Mouse (Mus musculus) limb, embryonic 13.5 days (tissue): ENCODE data around the gene Myof. TPM values are rescaled to one million over a fixed set of nuclear protein-coding genes. Genes with fewer than 3 reads are reported as not detected.

Source experiments
- ATAC-seq: fragments of 200-750 bp; cut with Nextera tagmentation; 2 replicates; pipeline ENCODE4 v1.8.0; 2017; ENCODE audit warnings: low read depth, moderate number of reproducible peaks, moderate TSS enrichment; ENCODE audit not compliant: low FRiP score
- H3K27ac ChIP-seq: fragments of 300-500 bp; sonication (generic); 2 replicates; pipeline ENCODE4 v1.5.1; 2015; ENCODE audit warnings: inconsistent platforms, mild to moderate bottlenecking, moderate library complexity
- H3K27me3 ChIP-seq: fragments of 300-500 bp; sonication (generic); 2 replicates; pipeline ENCODE4 v1.6.1; 2015; ENCODE audit warnings: mild to moderate bottlenecking, inconsistent platforms
- H3K36me3 ChIP-seq: fragments of 300-500 bp; sonication (generic); 2 replicates; pipeline ENCODE4 v1.6.1; 2015; ENCODE audit warnings: inconsistent platforms, mild to moderate bottlenecking, moderate library complexity
- H3K4me1 ChIP-seq: fragments of 300-500 bp; sonication (generic); 2 replicates; pipeline ENCODE4 v1.6.1; 2015; ENCODE audit warnings: inconsistent platforms
- H3K4me2 ChIP-seq: fragments of 300-500 bp; sonication (generic); replicated peaks from 2 replicates; pipeline ENCODE4 v1.6.1; 2015; ENCODE audit warnings: inconsistent platforms, mild to moderate bottlenecking, moderate library complexity
- H3K4me3 ChIP-seq: fragments of 300-500 bp; sonication (generic); 2 replicates; pipeline ENCODE4 v1.5.1; 2015; ENCODE audit warnings: moderate library complexity, mild to moderate bottlenecking, inconsistent platforms
- H3K9ac ChIP-seq: fragments of 300-500 bp; sonication (generic); 2 replicates; pipeline ENCODE4 v1.6.1; 2015; ENCODE audit warnings: mild to moderate bottlenecking, inconsistent platforms
- H3K9me3 ChIP-seq: fragments of 300-500 bp; sonication (generic); 2 replicates; pipeline ENCODE4 v1.6.1; 2016; ENCODE audit warnings: inconsistent platforms
- WGBS: fragments of 180-500 bp; shearing (Covaris S2); methylation state at CpG from one replicate; pipeline ENCODE4 v1.1.7; 2015; 5-methylcytosine and 5-hydroxymethylcytosine counted together
- polyA plus RNA-seq: library from polyadenylated mRNA; unstranded; fragments of >200 nt; fragmentation: Nextera tagmentation; extraction: Ambion mirVana; gene quantifications from 2 replicates; pipeline ENCODE4 v1.2.1, GENCODE M21; 2015

Myof gene
- polyA plus RNA-seq, 1 experiment from 2014 or later = 12.6 TPM

DNA sequence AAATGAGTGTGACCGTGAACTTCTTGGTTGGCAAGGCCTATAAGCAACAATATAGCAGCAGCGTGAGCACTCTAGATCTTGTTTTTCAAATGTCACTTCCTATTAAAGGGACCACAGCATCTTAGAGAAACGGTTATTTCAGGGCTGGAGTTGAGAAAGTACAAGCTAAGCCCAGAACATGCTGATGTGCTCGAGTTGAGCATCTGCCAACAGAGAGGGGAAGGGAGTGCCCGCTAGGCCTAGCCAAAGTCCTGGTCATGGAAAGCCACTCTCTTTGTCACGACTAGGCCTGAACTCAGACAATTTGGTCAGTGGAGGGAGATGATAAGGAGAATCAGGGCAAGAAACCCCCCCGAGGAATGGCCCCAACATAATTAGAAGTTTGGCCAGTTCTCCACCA is 86.1 kb downstream of the Myof start:
- 0 out of 2 replicates have a peak, but pooled peaks cover 3% of the 10 kb centered on the region for H3K36me3 ChIP-seq
- no peak overlapping the region for H3K9ac ChIP-seq
- H3K4me3 ChIP-seq = no peak overlapping the region
- WGBS = 80% methylated on average over 7 of the region's 7 CpGs
- no peak for ATAC-seq
- H3K27ac ChIP-seq = no peak overlapping the region
- no peak overlapping the region for H3K4me2 ChIP-seq
- H3K4me1 ChIP-seq = no peaks in the 10 kb centered on the region
- no peaks in the 10 kb centered on the region for H3K9me3 ChIP-seq
- no peaks in the 10 kb centered on the region for H3K27me3 ChIP-seq

DNA sequence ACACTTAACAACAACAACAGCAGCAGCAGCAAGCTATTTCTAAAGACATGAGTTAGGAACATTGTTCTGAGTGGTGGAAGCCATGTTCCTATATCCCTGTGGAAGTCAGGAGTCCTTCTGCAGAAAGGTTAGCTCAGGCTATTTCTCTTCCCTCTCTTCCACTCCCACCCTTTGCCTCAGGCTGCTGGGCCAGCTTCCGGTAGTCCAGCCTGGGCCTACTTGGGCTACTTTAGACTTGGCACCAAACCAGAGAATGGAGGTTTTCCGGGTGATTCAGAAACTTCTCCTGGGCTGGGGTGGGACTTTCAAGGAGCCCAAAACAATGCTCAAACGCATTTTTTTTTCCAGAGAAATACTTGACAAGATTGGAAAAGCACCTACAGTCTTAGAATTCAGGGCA is 87.4 kb downstream of the Myof start:
- no peak overlapping the region for H3K9ac ChIP-seq
- no peak for ATAC-seq
- no peaks in the 10 kb centered on the region for H3K27me3 ChIP-seq
- no peak overlapping the region for H3K4me2 ChIP-seq
- no peaks in the 10 kb centered on the region for H3K9me3 ChIP-seq
- peaks cover 3% of the 10 kb centered on the region; the same call in 1 of the 2 replicates for H3K36me3 ChIP-seq
- H3K4me3 ChIP-seq = no peak overlapping the region
- no peak overlapping the region for H3K27ac ChIP-seq
- WGBS = 74% methylated on average over 3 of the region's 3 CpGs
- H3K4me1 ChIP-seq = no peaks in the 10 kb centered on the region

DNA sequence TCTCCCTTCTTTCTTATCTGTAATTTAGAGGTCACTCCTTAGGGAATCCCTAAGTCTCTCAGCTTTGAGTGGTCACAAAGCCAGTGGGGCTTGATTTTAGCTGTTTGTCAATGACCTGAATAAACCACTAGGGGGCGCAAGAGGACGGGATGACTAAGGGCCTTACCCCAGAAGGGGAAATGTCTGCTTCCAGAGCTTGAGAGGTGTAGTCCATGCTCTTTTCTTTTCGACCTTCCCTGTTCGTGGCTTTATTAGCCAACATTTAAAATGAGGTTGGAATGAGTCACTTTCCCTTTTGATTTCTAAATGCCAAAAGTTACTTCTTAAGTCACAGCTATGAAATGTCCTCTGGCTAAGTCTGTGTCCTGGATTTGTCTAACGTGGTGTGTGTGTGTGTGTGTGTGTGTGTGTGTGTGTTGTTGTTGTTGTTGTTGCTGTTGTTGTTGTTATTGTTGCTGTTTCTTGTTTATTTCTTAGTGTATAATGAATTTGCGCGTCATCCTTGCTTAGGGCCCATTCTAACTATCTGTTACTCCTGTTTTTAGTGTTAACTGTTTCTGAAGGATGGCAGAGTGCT is 87.9 kb downstream of the Myof start:
- no peak overlapping the region for H3K9ac ChIP-seq
- H3K9me3 ChIP-seq = no peaks in the 10 kb centered on the region
- no peak overlapping the region for H3K4me3 ChIP-seq
- ATAC-seq = peak; percentile 77
- 37% methylated on average over 7 of the region's 7 CpGs for WGBS
- H3K4me1 ChIP-seq = no peaks in the 10 kb centered on the region
- peaks cover 3% of the 10 kb centered on the region; the same call in 1 of the 2 replicates for H3K36me3 ChIP-seq
- no peaks in the 10 kb centered on the region for H3K27me3 ChIP-seq
- no peak overlapping the region for H3K4me2 ChIP-seq
- H3K27ac ChIP-seq = no peak overlapping the region

DNA sequence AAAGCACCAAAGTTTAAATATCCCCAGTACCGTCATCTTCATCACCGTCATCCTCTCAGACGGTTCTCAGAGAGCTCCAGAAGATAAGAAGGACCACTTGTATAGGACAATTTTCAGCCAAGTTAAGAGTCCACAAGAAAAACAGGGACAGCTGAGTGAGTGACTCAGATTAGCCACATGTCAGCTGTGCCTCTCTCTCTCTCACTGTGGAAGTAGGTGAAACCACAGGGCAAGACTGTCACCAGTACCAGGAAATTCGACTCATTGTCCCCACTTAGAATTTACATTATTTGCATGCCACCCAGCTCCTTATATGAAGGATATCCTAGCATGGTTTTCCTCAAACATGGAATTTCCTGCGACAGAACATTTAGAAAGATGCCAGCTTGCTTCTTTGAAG is 88.6 kb downstream of the Myof start:
- ATAC-seq = no peak
- peaks cover 6% of the 10 kb centered on the region; the same call in 1 of the 2 replicates for H3K36me3 ChIP-seq
- no peaks in the 10 kb centered on the region for H3K4me1 ChIP-seq
- no peak overlapping the region for H3K9ac ChIP-seq
- H3K4me3 ChIP-seq = no peak overlapping the region
- no peak overlapping the region for H3K4me2 ChIP-seq
- 78% methylated on average over 5 of the region's 5 CpGs for WGBS
- H3K27ac ChIP-seq = no peak overlapping the region
- H3K9me3 ChIP-seq = no peaks in the 10 kb centered on the region
- H3K27me3 ChIP-seq = no peaks in the 10 kb centered on the region

DNA sequence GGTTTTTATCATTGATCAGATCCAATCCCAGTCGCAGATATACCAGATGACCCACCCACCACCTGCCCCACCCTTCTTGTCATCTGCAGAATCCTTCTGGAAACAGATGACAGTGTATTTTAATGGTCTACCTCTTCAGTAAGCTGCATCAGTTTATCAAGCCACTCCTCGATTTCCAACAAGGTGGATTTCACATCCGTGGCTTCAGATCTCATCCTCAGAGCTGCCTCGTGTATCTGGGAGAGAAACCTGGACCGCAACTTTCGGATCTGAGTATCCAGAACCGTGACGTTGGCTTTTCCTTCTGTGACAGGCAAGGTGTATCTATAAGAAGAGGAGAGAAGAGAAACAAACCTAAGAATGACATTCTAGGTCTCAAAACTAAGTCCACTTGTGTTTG is 89.1 kb downstream of the Myof start:
- Histone ChIP-seq H3K4me1 (no peaks in the 10 kb centered on the region), H3K9ac (no peak overlapping the region), H3K36me3 (peaks cover 3% of the 10 kb centered on the region; the same call in 1 of the 2 replicates), H3K27ac (no peak overlapping the region), H3K4me2 (no peak overlapping the region), H3K27me3 (no peaks in the 10 kb centered on the region), H3K9me3 (no peaks in the 10 kb centered on the region), H3K4me3 (no peak overlapping the region)
- 83% methylated on average over 8 of the region's 8 CpGs for WGBS
- ATAC-seq = no peak

DNA sequence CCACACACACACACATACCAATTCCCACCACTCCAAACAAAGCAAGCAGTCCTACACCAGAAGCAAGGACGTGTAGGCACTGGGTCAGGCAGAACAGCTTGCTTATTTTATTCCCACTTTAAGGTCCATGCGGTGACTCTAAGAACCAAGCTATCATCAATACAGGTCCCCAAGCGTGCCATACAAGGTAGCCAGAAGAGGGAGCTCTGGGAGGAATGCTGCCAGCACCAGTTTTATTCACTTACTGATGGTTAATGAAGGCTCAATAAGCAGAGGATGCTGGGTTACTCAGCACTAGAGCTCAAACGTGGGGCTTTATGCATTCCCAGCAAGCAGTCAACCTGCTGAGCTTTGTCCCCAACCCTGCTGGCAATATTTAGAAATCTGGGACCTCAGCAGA is 96.7 kb downstream of the Myof start:
- Histone ChIP-seq H3K4me2 (no peak overlapping the region), H3K9me3 (no peaks in the 10 kb centered on the region), H3K36me3 (peaks cover 14% of the 10 kb centered on the region), H3K27ac (no peak overlapping the region), H3K4me1 (peaks cover 11% of the 10 kb centered on the region; the same call in 1 of the 2 replicates), H3K27me3 (no peaks in the 10 kb centered on the region), H3K4me3 (no peak overlapping the region), H3K9ac (no peak overlapping the region)
- WGBS = 24% methylated on average over 4 of the region's 4 CpGs
- ATAC-seq = no peak

DNA sequence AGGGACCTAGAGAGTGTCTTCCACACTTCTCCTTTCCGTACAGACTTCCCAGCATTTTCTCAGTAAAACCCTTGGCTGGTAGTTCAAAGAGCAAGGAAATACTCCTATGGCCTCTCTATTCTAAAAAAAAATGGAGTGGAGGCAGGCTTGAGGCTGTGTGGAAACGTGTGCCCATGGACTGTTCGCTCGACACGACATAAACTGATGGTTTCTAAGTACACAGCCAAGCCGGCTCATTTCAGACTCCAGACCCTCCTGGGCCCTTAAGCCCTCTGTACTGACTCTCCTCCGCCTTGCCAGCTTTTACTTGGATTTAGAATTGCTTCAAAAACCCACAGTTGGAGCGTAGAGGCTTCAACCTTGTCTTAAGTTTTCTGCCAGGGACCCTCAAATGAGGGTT is 97.3 kb downstream of the Myof start:
- Histone ChIP-seq H3K36me3 (peaks cover 17% of the 10 kb centered on the region), H3K9me3 (no peaks in the 10 kb centered on the region), H3K4me3 (no peak overlapping the region), H3K4me2 (no peak overlapping the region), H3K27ac (no peak overlapping the region), H3K27me3 (no peaks in the 10 kb centered on the region), H3K4me1 (peaks cover 11% of the 10 kb centered on the region; the same call in 1 of the 2 replicates), H3K9ac (no peak overlapping the region)
- ATAC-seq = no peak
- 51% methylated on average over 8 of the region's 8 CpGs for WGBS

DNA sequence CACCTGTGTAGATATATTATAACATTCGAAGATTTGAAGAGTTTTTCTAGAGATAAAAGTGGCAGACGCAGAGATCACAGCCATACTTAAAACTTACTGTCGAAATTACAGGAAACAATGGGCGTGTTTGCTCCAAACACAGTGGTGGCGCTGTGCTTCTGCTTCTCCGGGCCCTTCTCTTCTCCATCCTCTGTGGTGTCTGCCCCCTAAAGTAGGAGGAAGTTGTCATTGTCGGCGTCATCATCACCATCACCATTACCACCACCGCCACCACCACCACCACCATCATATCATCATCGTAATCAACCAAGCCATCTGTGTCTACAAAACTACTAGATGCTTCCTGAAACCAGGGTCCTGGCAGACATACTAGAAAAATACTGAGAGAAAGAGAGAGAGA is 104.2 kb downstream of the Myof start:
- 87% methylated on average over 10 of the region's 10 CpGs for WGBS
- H3K4me2 ChIP-seq = no peak overlapping the region
- no peak for ATAC-seq
- no peak overlapping the region for H3K9ac ChIP-seq
- no peaks in the 10 kb centered on the region for H3K9me3 ChIP-seq
- H3K4me3 ChIP-seq = no peak overlapping the region
- peaks cover 24% of the 10 kb centered on the region for H3K36me3 ChIP-seq
- no peaks in the 10 kb centered on the region for H3K4me1 ChIP-seq
- no peak overlapping the region for H3K27ac ChIP-seq
- H3K27me3 ChIP-seq = no peaks in the 10 kb centered on the region

DNA sequence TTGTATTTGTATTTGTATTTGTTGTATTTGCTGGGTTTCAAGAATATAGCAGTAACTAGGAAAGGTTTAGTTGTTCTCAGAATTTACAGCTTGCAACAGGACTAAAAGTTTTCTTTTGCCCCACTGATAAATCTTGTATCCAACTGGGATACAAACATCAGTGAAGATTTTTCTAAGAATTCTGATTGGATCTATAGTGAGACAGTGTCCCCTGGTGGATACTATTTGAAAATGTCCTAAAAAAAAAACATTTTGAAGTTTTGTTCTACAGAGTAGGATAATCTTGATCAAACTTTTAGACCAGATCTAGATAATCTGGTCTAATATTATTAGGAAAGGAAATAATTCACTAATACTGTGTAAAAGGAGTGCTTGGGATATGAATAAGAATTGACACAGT is 106.3 kb downstream of the Myof start:
- H3K4me3 ChIP-seq = no peak overlapping the region
- H3K36me3 ChIP-seq = peaks cover 29% of the 10 kb centered on the region
- H3K9ac ChIP-seq = no peak overlapping the region
- no peaks in the 10 kb centered on the region for H3K9me3 ChIP-seq
- H3K4me2 ChIP-seq = no peak overlapping the region
- no peaks in the 10 kb centered on the region for H3K4me1 ChIP-seq
- no peaks in the 10 kb centered on the region for H3K27me3 ChIP-seq
- no peak overlapping the region for H3K27ac ChIP-seq
- no peak for ATAC-seq

DNA sequence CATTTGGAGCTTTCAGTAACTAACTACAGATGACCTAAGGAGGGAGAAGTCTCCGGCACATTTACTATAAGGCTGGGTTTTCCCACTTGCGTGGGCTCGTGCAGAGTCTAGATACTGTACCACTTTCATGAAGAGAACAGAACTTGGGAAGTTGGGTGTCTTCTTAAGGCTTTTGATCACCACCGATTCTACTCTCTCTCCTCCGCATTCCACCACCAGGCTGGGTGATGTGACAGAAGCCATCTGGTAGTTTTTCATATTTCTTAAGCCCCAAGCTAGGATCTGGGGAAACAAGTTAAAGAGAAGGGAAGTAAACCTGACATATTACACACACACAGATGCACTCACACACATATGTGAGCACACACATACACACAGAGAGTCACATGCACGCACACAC is 108.7 kb downstream of the Myof start:
- Histone ChIP-seq H3K27ac (no peak overlapping the region), H3K4me3 (no peak overlapping the region), H3K4me1 (no peaks in the 10 kb centered on the region), H3K4me2 (no peak overlapping the region), H3K9me3 (no peaks in the 10 kb centered on the region), H3K9ac (no peak overlapping the region), H3K36me3 (peaks cover 16% of the 10 kb centered on the region), H3K27me3 (no peaks in the 10 kb centered on the region)
- no peak for ATAC-seq
- 84% methylated on average over 6 of the region's 6 CpGs for WGBS

DNA sequence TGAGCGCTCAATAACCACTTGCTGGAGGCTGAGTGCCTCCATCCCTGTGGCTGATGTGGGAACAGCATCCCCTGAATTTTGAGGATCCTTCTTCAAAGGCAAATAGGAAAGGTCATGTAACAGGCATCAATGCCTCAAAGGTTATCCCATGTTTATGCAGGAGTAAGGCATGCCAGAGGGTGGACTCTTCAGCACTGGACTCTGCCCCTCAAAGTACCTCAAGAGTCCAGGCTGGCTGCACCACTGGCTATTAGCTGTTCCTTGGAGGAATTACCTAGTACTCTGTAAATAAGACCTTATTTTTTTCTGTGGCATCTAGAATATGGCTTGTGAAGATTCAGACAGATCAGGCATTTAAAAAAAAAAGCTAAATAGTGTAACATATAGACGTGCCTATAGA is 111.2 kb downstream of the Myof start:
- H3K9ac ChIP-seq = no peak overlapping the region
- peaks cover 10% of the 10 kb centered on the region for H3K36me3 ChIP-seq
- WGBS = 89% methylated on average over 2 of the region's 2 CpGs
- no peak for ATAC-seq
- H3K27me3 ChIP-seq = no peaks in the 10 kb centered on the region
- H3K4me2 ChIP-seq = no peak overlapping the region
- no peaks in the 10 kb centered on the region for H3K9me3 ChIP-seq
- no peak overlapping the region for H3K27ac ChIP-seq
- no peak overlapping the region for H3K4me3 ChIP-seq
- no peaks in the 10 kb centered on the region for H3K4me1 ChIP-seq

DNA sequence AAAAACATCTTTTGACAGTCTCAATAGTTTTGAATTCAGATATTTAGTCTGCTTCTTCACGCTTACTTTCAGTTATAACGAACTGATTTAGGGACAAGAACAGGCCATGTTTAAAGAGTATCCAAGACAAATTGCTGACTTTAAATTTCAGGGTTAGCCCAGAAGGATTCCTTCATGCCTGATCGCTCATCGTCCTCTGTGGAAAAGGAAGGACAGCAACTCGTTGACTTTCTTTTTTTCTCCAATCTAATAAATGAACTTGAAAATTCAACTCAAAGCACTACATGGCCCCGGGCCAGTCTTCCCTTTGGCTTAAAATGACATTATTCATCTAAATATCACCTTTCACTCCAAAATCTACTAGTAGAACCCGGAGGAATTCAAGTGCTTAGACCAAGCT is 115.5 kb downstream of the Myof start:
- Histone ChIP-seq H3K4me3 (no peak overlapping the region), H3K27me3 (no peaks in the 10 kb centered on the region), H3K36me3 (no peaks in the 10 kb centered on the region; the same call in 1 of the 2 replicates), H3K27ac (no peak overlapping the region), H3K9me3 (no peaks in the 10 kb centered on the region), H3K4me2 (no peak overlapping the region), H3K4me1 (no peaks in the 10 kb centered on the region), H3K9ac (no peak overlapping the region)
- ATAC-seq = no peak
- WGBS = 89% methylated on average over 7 of the region's 7 CpGs

DNA sequence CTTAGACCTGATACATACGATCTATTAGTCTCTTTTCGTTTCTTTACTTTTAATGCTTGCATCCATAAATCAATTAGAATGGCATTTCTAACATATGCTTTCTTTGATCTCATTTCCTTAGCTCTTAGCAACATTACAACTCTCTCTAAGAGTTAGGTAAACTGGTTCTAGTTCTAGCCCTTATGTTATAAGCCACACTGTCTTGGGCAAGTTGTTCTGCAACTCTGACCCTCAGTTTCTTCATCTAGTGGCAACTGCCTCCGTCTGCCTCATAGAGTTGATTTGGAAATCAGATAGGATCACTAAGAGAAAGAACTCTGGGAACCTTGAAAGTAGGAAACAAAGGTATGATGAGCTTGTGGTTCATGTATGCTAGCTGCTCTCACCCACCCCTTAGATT is 118.1 kb downstream of the Myof start:
- no peak overlapping the region for H3K4me3 ChIP-seq
- H3K9me3 ChIP-seq = no peaks in the 10 kb centered on the region
- H3K36me3 ChIP-seq = no peaks in the 10 kb centered on the region; the same call in 1 of the 2 replicates
- no peak overlapping the region for H3K4me2 ChIP-seq
- no peaks in the 10 kb centered on the region for H3K4me1 ChIP-seq
- ATAC-seq = no peak
- H3K9ac ChIP-seq = no peak overlapping the region
- no peaks in the 10 kb centered on the region for H3K27me3 ChIP-seq
- 73% methylated on average over 3 of the region's 3 CpGs for WGBS
- no peak overlapping the region for H3K27ac ChIP-seq
